Mouse (Mus musculus): ENCODE results near the gene Emilin1.

- TF ChIP-seq CTCF (conservative IDR thresholded peaks at IDR 0.05; ENCODE audit: low read length) = no peak
- no peak for TF ChIP-seq POU5F1 (IDR thresholded peaks at IDR 0.05; ENCODE audit: borderline replicate concordance, low read length)
These were observed 6.8 kb downstream of the Emilin1 start for GRCm38 (mm10) chr5:30919831-30920614.

Data from E14TG2a.4 (cell line).